In genomic region chr5:144875227-144875626, GRCm38 (mm10) we compare ENCODE assay signal across 5 mouse cellular contexts.
"Had no signal": no experiment of that assay in that cellular context is flagged by ENCODE, and none has a peak within 500 bp of the region (broad histone marks: within the 10 kb centered on the region; RNA-seq: fewer than 3 reads in every experiment).

No protein-coding gene starts in this region.

- H3K4me3 ChIP-seq: limb, embryonic 15.5 days; midbrain, embryonic 10.5 days; myocyte had no signal

- H3K9ac ChIP-seq: limb, embryonic 15.5 days; liver, embryonic 14.5 days had no signal

- H3K4me2 ChIP-seq: limb, embryonic 15.5 days had no signal

- H3K9me3 ChIP-seq: limb, embryonic 15.5 days; midbrain, embryonic 10.5 days had no signal

- H3K27ac ChIP-seq: limb, embryonic 15.5 days; liver, embryonic 14.5 days; midbrain, embryonic 10.5 days; stomach, postnatal 0 days had no signal

- H3K27me3 ChIP-seq: limb, embryonic 15.5 days had no signal
